Mouse (Mus musculus) gastrocnemius, adult 18-20 months (tissue): ENCODE results near the gene Snx20. TPM values are rescaled to one million over a fixed set of nuclear protein-coding genes. Genes with fewer than 3 reads are reported as not detected.

Experiments
- DNase-seq: peaks from one replicate; pipeline ENCODE4 v3.0.0; 2021; ENCODE audit warnings: low spot score
- total RNA-seq, 2 experiments: library from RNA; stranded (reverse); gene quantifications; 2 replicates each; pipeline ENCODE4 v1.2.3; 2021

Gene Snx20
- total RNA-seq, 2 experiments from 2014 or later = 0.18 to 0.38 TPM

GRCm38 (mm10) chr8:88605361-88606040 lies 30.4 kb downstream of the Snx20 start:
- no peak for DNase-seq

GRCm38 (mm10) chr8:88604065-88605038 lies 31.6 kb downstream of the Snx20 start:
- DNase-seq = peak; percentile 22

- no peak for DNase-seq
Observed at GRCm38 (mm10) chr8:88603446-88603989, 32.4 kb downstream of the Snx20 start.

GRCm38 (mm10) chr8:88599491-88599890 lies 36.4 kb downstream of the Snx20 start:
- DNase-seq = no peak

- no peak for DNase-seq
Observed at GRCm38 (mm10) chr8:88598578-88598977, 37.4 kb downstream of the Snx20 start.

GRCm38 (mm10) chr8:88596042-88596441 lies 39.9 kb downstream of the Snx20 start:
- DNase-seq = no peak

- no peak for DNase-seq
Observed at GRCm38 (mm10) chr8:88593947-88594346, 42.0 kb downstream of the Snx20 start.

- DNase-seq = no peak
Observed at GRCm38 (mm10) chr8:88590226-88590625, 45.7 kb downstream of the Snx20 start.

GRCm38 (mm10) chr8:88588205-88588889 lies 47.6 kb downstream of the Snx20 start:
- no peak for DNase-seq

- no peak for DNase-seq
Observed at GRCm38 (mm10) chr8:88583863-88584262, 52.1 kb downstream of the Snx20 start.

GRCm38 (mm10) chr8:88580785-88581184 lies 55.1 kb downstream of the Snx20 start:
- DNase-seq = no peak

- DNase-seq = no peak
Observed at GRCm38 (mm10) chr8:88579668-88580330, 56.1 kb downstream of the Snx20 start.

- no peak for DNase-seq
Observed at GRCm38 (mm10) chr8:88579246-88579645, 56.7 kb downstream of the Snx20 start.

GRCm38 (mm10) chr8:88578413-88579175 lies 57.3 kb downstream of the Snx20 start:
- no peak for DNase-seq

GRCm38 (mm10) chr8:88577666-88578065 lies 58.3 kb downstream of the Snx20 start:
- DNase-seq = no peak

Other genes with a start within 250 kb of the Snx20 start
- gene Nkd1, start 114.8 kb downstream of the Snx20 start, total RNA-seq = 1 to 10 TPM; 1.3 to 1.8 TPM
- under 1 TPM; 0.27 to 0.66 TPM for gene Nod2, start 11.2 kb upstream of the Snx20 start, total RNA-seq
- gene Cyld, start 60.9 kb upstream of the Snx20 start, total RNA-seq = 10 to 100 TPM; 20.9 to 22.8 TPM